Mouse (Mus musculus) cerebellum, adult 8-10 months (tissue): ENCODE data around the gene Dlg2.

Experiments used
- DNase-seq: peaks from one replicate; pipeline ENCODE4 v3.0.0; 2022

Gene Dlg2

DNA sequence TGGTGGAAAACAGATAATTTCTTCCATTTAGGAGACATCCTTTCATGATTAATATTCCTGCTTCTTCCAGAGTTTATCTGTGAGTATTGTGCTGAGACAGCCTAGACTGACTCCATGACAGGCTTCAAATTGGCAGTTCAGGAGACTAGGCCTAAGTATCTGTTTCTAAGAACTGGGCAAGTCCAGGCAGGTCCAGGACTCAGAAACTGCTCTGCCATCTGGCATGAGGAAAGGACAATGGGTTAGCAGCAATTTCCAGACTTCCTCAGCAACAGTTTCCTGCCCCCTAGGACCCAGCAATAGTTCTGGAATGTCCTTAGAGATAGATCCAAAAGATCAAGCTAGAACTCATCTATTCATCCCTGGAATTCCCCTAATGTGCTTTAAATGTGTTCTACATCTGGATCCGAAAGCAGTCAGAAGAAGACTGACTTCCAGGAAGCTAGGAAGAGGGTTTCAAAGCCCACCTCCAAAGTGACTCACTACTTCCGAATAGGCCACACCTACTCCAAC is 64.4 kb downstream of the Dlg2 start:
- DNase-seq, result no peak

DNA sequence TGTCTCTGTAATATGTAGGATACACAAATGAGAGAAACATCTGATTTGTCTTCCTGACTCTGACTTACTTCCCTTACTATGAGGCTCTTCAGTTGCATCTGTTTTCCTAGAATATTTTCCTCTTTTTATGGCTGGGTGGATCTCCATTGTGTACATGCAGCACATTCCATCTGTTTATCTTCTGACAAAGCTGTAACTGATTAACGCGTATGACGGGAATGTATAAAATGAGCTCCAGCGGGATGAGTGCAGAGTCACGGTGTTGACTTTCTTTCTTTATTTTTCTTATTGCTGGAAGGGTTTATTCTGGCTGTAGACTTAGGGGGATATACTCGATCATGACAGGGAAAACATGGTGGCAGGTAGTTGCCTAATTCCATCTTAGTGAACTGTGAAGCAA is 76.9 kb downstream of the Dlg2 start:
- no peak for DNase-seq

DNA sequence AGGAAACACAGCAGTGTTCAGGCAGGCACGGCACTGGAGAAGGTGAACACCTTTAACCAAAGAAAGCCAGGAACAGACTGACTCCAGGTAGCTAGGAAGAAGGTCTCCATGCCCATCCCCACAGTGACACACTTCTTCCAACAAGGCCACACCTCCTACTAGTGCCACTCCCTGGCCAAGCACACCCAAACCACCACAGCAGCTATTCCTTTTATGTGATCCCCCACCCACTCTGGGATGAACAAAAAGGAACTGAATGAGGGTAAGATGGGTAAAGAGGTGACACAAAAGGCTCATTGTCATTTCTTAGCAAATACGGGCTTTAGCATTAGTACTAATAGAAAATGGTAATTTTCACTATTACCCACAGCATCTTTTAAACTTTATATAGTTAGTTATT is 77.9 kb downstream of the Dlg2 start:
- no peak for DNase-seq

DNA sequence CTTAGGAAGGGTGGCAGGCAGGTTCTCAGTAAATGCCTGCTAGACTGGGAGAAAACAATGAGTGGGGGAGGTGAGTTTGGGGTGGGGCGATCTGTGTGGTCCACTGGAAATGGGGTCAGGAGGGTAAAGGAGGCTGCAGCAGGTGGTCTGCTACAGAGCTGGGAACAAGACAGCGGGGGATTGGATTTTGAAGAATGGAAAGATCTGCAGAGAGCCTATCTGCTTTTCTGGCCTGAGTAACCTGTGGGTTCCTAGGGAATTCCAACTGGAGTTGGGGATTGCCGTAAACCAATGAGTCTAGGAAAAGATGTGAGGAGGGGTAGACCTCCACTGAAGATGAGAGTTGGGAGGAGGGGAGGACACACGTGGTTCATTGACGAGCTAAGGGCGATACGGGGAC is 92.7 kb downstream of the Dlg2 start:
- DNase-seq, result no peak

DNA sequence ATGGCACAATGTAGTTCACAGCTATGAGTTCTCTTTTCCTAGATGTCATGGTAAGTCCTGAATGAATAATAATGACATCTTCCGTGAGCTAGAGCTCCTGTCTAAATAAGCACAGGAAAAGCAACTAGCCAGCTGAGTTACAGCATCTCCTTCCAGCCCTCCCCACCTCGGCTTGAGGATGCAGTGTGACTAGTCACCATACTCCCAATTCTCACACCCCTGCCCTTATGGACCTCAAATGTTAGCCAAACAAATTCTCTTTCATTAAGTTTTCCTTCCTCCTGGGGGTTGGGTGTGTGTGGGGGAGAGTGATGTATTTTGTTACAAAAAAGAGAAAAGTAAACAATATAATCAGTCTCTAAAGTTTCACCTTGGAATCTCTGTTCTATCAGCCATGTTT is 111.3 kb downstream of the Dlg2 start:
- no peak for DNase-seq

DNA sequence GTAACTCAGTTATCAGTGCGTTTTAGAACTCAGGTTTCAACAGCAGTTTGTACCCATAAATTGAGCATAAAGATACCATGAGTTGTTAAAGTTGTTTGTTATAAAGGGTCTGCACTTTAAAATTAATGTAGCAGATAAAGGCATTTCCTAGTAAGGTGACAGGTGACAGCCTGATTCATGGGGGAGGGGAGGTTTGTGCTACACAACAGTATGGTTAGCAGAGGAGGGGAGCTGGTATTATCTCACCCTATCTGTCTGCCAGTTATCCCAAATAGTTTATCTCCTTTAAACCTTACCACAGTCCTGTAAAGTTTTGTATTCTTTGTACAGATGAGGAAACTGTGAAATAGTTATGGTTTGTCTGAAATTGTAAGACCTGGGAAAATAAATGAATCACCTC is 111.8 kb downstream of the Dlg2 start:
- DNase-seq, result no peak

DNA sequence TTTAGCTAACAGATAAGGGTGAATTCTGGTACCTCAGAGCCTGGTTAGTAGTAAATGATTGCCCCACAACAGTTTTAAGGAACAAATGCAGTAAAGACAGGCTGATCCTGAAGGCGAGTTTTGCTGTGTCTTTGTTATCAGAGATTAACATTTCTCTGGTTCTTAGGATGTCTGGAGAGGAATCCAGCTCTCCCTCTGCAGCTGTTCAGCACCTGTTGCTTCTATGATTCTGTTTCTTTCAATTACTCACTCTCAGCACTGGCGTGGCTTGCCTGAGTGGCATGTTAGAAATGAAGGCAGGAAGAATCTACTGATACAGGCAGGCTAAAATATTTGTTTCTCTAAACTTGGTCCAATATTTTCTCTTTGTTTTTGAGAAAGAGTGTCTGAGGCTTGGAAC is 133.3 kb downstream of the Dlg2 start:
- no peak for DNase-seq

DNA sequence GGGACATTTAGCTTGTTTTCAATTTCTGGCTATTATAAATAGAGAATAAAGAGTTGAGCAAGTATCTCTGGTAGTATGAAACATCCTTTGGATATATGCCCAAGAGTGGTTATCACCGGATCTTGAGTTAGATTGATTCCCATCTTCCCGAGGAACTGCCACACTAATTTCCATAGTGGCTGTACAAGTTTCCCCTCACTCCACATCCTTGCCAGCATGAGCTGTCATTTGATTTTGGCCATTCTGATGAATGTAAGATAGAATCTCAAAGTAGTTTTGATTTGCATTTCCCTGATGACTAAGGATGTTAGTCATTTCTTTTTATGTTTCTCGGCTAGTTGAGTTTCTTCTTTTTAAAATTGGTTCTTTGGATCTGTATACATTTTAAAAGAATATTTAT is 154.1 kb downstream of the Dlg2 start:
- no peak for DNase-seq

DNA sequence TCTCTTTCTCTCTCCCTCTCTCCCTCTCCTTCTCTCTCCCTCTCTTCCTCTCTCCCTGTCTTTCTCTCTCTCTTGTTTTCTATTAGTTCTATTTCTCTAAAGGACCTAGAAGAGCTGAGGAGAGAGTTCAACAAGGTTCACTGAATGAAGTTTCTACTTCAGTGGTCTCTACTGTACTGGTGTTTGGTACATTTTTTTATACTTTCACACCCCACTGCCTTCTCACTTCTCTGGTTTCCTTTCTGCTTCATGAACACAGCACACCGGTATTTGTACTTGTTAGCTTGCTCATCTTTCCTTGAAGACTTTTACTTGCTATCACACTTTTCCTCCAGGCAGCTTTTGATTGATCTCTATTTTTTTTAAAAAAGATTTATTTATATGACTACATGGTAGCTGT is 173.0 kb downstream of the Dlg2 start:
- no peak for DNase-seq

DNA sequence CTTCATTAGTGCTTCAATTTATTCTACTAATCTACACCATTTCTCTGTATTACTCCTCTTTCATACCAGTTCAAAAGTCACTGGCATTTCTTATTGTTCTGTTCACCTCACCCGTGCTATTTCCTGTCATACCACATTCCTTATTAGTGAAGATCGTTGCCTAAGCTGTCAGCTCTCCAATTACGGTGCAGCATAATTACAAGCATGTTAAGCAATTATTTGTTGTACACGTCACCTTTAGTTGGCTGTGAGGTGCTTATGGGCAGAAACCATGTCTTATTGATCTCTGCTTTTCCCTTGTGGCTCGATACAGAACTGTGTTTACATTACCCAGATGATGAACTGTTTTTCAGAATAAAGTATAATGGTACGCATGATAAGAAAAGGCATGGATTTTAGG is 174.7 kb downstream of the Dlg2 start:
- DNase-seq, result no peak

DNA sequence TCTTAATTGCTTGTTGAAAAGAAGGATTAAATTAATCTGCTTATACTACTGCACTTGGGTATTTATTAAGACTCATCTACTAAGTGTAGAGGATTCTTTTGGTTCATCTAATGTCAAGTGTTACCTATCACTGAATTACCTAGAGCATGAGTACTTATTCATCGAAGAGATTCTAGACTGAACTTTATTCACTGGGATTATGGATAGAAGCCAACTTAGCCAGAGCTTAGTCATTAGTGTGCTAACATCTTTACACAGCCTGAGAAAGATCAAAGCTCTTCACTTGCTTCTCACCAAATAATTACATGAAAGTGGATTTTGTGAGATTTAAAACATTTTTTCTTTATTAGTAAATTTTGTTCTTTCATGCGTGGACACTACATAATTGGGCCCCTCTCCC is 175.1 kb downstream of the Dlg2 start:
- DNase-seq, result no peak

DNA sequence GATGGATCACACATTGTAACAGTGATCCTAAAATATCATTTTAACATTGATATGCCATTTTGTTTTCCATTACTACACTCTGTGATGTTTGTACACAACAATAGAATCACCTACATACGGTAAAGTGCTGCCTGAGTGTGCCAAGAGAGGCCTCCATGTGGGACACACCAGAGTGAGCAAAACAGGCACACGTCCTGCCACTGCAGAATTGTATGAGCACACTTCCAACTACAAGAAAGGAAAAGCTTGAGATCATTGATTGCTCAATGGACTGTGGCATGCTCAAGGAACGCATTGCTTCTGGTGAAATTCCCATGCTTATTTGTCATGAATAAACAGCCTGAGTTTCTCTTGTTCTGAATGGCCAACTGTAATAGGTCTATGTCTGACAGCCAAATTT is 182.1 kb downstream of the Dlg2 start:
- DNase-seq, result no peak

DNA sequence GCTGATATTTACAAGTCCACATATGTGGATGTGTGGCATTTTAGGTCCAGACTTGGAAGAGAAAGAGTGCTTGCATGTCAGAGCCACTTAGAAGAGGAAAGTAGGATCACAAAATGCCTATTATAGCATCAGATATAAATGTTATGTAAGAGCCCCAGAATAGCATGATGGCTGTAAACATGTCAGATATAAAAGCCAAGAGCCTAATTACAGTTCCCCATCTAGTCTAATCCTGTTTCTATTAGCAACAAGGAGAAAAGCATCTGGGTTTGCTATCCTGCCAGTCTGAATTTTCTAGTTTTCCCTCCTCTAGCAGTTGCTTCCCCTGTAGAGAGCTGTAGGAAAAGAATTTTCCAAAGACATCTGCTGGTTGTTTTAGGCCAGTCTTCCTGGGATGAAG is 217.6 kb downstream of the Dlg2 start:
- peak; percentile 3 for DNase-seq

DNA sequence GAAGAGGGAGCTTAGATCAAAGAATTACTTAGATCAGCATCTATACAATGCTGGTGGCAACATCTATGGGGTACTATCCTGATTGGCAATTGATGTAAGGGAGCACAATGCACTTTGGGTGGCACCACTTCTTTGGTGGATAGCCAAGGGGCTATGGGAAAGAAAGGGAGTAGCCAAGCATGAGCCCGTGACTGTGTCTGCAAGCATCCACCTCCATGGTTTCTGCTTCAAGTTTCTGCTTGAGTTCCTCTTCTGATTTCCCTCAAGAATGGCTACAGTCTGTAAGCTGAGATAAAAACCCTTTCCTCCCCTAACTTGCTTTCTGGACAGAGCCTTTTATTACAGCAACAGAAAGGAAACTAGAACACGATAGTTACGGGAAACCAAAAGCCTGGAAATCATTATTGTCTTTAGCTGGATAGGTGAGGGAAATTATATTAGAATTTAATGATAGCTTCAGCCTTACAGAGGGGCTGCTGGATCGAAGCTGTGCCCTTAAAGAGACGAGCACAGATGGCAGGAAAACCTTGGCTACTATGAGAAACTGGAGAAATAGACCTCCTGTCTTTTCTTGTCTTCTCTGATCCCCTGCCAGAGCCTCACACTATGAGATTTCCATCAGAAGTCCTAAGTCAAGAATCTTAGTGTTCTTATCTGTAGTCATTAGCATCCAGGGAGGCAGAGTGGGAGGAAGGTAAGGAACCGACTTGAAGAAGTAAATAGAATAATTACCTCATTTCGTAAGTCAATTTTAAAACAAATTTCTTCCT is 219.9 kb downstream of the Dlg2 start:
- no peak for DNase-seq

DNA sequence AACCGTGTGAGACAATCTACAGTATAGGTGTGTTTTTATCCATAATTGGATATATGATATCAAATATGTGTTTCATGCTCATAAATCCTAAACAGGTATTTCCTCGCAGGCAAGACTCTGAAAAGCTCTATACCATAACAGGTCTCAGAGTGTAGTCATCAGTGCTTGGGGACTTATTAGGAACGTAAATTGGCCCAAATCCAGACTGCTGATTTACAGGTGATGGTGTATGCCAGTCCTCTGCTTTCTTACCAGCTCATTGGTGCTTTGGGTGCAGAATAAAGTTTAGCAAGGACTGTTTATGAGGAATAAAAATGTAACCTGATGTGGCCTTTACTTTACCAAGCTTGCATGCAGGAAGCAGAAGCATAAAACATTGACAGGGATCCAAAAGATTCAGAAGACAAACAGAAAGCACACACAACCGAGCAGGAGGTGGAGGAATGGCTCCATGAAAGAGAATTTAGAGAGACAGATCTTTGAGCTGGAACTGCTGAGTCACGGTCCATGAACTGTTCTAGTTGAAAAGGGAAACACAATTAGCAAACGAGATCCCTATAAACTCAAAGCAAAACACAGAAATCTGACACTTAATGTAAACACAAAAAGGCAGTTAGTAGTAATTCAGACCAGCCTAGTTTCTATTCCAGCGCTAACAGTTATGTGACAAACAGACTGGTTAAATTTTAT is 226.8 kb downstream of the Dlg2 start:
- no peak for DNase-seq

DNA sequence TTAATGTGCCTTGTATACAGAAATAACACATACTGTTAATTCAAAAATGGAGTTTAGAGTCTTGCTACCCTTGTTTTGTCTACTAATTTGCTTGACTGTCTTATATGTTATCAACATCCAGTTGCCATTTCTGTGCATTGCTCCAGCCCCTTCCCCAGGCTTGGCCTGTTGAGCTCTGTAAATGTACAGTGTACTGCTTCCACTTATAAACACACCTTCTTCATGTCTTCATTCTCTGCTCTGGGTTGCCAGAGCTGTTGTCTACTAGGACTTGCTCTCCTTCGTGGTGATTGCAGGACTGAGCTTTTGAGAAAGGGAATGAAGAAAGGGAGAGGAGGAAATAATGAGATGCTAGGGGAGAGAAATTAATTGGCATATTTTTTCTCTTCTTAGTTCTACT is 227.5 kb downstream of the Dlg2 start:
- no peak for DNase-seq

DNA sequence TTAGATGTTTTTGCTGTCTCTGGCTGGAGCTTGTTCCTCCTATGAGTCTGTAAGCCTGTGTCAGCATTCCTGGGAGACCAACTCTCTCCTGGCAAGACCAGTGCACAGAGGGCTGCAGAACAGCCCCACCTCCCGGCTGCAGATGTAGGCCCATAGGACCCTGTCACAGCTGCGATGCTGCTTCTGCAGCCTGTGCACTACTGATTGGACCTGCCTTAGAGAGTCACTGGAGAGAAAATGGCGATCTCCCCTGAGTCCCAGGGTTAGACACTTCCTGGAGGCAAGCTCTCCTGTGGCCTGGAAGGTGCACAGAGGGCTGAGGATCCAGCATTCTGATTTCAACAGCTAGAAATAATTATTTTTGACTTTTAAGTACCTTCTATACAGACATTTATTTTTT is 257.6 kb downstream of the Dlg2 start:
- DNase-seq, result no peak

DNA sequence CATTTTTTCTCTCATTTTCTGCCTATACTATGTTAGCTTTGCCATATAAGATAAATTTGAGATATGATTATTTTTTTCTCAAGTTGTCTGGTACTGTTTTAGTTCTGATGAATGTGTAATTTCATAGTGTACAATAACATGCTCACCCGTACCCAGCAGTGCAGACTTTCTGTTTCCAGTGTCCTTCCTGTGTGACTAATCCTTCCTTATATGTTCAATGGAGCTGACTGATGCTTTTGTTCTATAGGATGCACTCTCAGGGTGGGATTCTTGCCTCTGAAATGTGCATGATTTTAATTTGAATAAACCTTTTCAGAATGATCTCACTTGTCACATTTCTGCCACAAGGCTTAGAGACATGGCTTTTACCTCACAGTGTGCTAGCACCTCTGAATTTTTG is 259.9 kb downstream of the Dlg2 start:
- DNase-seq, result no peak

DNA sequence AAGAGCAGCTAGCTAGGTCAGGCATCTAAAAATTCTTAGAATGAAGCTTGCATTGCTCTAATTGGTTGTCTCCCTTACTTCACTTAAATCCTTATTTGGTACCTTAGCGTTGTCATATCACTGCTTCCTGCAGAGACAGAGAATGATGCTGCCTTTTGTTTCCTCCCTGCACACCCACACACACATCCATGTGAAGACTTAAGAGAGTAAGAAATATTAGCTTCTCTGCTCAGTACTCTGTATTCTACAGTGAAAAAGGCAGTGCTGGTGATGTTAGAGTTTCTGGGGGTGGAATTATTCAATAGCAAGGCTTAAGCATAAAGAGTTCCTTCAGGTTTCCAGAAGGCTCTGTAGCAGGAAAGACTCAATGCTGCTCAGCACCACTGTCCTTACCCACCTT is 272.2 kb downstream of the Dlg2 start:
- no peak for DNase-seq

DNA sequence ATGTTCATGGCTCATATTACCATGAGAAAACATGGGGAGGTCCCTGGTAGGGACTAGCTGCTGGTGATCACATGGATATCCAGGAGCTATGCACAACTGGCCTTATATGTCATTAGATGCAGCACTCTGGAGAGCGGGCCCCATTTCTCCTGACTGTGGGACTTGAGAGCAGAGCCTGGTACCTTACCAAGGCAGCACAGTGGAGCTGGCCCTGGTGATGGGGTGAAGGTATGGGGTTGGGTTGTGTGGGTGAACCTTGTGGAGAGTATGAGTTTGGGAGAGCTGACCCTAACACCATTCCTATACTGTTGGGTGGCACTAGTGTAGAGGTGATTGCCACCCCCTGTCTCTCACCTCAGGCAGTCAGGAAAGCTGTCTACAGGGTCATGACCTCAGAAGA is 311.5 kb downstream of the Dlg2 start:
- no peak for DNase-seq

DNA sequence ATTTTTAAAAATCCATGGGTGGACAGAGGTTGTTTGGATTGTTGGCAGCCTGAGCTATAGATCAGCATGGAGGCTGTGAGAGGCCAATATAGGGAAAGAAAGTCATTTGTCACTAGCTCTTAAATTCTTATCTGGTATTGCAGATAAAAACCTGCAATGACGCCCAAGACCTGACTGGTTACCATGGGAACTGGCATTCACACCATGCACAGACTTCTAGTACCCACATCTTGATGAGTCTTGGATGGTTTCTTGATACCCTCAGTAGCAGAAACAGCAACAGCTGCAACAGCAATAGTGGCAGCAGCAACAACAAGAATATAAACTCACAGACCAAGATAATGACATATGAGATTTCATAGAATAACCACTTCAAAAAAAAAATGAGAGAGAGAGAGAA is 315.1 kb downstream of the Dlg2 start:
- no peak for DNase-seq

DNA sequence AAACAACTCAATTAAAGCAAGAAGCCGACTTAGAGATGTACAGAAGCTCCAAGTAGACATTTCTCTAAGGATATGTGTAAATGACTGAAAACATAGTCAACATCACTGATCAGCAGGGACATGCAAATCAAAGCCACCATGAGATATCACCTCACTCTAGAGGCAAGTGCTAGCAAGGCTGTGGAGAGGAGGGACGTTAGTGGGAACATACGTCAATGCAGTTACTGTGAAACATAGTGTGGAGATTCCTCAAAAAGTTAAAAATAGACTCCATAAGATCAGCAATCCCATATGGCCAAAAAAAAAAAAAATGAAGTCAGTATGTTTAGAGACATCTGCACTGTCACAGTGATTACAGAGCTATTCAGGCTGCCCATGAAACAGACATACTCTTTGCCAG is 349.2 kb downstream of the Dlg2 start:
- no peak for DNase-seq

DNA sequence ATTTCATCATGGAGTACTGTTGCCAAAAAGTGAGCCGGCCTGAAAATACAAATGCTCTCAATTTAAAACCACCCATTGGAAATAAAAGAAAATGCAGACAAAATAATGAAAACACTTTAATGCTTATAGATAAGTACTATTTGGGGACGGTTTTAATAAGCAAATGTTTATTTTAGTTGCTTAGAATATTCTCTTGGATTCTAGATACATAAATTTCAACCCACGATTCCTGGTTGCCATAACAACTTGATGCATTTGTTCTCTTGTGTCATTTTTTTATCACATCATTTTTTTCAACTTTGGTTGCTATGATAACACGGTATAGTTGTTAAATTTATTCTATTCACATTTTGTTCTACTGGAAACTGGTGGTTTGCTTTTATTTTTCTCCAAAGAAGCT is 364.8 kb downstream of the Dlg2 start:
- no peak for DNase-seq

DNA sequence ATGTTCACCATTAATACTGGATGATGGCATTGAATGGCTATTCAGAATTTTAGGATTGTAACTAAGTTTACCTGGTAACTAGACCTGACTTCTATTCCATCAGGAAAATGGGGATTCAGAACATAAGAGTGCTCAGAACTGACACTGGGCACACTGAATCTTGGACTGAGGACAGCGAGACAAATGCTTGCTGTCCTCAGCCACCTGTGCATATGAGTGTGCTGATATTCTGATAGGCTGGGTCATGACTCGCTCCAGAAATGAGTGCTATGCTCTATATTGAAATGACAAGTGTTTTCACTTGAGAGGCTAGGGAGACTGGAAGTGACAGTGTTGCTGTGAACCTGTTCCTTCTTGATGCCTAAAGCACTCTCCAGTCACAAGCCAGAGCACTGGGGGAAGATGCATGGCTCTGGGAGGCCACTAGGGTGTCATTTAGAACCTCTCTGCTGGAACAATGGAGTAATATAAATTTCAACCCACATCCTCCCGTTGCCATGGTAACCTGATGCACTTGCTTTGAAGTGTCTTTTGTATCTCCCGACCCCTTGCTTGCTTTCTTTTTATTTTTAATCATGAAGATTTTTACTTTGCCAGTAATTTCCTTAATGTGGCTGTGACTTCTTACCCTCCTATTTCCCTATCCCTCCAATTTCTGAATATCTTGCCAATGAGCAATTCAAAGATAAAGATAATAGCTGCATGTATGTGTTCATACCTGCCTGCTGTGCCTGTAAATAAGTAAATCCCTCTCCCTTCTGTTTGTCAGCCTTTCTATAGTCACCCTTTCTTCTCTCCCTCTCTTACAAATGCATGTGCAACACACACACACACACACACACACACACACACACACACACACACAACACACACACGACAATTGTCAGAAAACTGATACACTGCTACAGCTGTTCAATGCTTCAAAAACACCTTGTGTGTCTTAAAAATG is 367.1 kb downstream of the Dlg2 start:
- peak; percentile 1 for DNase-seq
